Mouse (Mus musculus): ENCODE data around the gene Lin7a. TPM values are rescaled to one million over a fixed set of nuclear protein-coding genes. Genes with fewer than 3 reads are reported as not detected.

The Lin7a gene
- polyA plus RNA-seq, 1 experiment, result not detected

DNA sequence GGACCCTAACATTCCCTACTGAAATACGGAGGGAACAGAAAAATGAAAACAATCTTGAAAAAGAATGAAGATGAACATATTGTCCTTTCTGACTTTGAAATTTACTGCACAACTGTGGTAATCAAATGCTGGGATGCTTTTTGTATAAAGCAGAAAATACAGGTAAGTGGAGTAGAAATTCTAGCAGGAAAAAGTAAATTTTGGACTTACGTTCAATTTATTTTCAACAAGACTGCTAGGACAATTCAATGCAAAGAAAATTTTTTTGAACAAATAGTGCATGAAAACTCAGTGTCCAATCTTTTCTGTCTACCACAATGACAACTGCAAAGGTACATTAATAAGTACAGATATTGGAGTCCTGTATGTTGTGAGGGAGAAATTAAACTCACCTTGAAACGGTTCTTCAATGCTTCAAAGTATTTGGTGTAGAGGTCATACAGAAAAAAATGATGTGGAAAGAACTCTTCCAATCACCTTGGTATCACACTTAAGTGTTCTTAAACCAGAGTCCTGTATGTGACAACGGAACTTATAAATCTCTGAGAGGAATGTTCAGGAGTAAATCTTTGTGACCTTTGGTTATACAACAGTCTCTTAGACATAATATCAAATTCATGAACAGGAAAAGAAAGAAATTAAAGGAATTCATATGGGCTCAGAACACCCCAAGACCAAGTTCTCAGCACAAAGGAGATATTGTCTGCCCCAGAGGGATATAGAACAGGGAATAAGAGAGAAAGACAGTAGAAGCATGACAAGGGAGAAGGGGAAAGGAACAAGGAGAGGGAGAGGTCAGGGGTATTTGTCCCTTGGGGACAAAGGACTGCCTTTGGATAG, 26.6 kb upstream of the Lin7a start:
- TF ChIP-seq GATA1 (IDR thresholded peaks at IDR 0.05; ENCODE audit: low read length), result no peak

DNA sequence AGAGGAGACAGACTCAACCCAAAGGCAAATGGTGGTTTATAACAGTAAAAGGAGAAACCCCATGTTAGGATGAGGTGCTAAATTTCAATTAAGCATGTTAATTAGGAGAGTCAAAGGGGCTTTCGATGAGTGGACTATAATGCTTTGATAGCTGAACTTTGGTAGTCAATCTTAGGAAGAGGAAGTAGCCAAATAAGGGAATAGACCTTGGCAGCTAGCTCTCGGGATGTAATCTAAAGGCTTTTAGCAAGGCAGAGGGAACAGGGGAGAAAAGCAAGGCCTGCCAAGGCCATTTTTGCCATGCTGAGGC, 26.0 kb upstream of the Lin7a start:
- no peak for TF ChIP-seq GATA1 (IDR thresholded peaks at IDR 0.05; ENCODE audit: low read length)

DNA sequence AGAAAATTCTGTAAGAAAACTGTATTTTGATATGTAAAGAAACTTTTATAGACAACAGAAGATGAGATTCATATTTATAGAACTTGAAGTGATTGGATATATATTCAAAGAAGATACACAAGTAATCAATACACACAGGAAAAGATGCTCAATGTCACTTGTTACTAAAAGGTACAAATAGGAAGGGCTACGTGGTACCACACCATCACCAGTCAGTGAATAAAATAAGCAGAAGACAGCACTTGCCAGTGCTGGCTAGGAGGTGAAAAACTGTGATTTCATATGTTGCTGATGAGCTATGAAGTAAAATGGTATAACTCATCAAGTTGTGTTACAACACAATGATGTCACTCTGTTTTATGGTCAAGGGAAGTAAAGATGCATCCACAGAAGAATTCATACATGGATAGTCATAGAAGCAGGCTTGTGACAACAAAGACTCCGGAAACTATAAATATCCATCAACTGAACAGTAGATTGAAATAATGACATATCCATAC, 25.5 kb upstream of the Lin7a start:
- TF ChIP-seq GATA1 (IDR thresholded peaks at IDR 0.05; ENCODE audit: low read length), result no peak

DNA sequence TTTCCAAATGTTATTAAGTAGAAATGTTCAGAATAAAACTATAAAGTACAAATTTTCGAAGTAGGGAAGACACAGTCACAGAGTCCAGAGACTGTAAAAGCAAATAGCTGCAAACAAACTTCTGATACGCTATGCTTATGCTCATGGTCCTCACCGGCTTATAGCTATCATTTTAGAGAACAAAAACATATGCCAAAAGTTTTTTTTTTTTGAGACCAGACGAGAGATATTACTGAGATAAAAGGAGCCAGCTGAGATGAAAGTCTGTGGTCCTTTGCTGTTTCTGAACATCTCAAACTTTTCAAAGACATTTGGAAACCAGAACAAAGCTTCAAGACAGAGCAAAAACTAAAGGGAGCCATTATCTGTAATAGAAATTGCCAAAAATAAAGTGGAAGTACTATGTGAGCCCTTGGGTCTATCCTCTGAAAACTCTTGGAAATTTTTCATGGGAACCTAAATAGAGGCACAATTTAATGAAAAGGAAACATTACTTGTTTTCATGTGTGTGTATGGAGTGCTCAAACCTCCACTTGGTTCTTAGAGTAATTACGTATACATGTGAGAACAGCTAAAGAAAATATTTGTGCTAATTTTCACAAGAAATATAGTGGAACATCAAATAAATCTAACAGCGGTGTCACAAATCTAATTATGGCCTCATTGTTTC, 24.4 kb upstream of the Lin7a start:
- no peak for TF ChIP-seq GATA1 (IDR thresholded peaks at IDR 0.05; ENCODE audit: low read length)

DNA sequence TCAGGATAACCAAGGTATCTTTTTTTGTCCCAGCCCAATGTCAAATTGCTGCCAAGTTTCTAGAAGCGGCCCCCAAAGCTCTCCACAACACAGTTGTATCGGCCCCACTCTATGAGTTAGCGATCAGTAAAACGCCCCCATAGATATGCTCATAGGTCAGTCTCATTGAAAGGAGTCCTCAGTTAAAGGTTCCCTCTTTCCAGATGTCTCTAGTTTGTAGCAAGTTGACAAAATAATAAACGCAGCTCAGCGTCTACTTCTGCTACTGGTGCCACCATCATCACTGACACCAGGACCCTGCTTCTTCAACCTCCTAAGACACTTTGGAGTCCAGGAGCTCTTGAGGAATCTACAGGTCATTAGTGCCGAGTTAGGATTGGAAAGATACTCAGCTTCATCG, 23.0 kb upstream of the Lin7a start:
- no peak for TF ChIP-seq GATA1 (IDR thresholded peaks at IDR 0.05; ENCODE audit: low read length)

DNA sequence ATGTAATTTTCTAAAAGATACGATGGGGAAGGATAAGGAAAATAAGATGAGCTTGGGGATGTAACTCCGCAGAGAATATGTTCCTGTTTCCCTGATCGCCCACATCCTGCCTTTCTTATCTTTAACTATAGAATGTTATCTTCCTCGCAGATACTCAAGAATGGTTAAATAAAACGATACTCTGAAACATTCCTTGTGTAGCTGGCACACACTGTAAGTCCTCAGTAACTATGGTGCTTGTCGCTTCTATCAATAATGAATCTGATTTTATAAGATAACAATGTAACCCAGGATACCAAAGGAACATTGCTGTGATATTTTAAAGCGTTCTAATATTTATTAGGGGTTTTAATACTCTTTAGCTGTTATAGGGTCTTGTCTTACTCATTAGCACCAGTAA, 22.4 kb upstream of the Lin7a start:
- TF ChIP-seq GATA1 (IDR thresholded peaks at IDR 0.05; ENCODE audit: low read length), result no peak

DNA sequence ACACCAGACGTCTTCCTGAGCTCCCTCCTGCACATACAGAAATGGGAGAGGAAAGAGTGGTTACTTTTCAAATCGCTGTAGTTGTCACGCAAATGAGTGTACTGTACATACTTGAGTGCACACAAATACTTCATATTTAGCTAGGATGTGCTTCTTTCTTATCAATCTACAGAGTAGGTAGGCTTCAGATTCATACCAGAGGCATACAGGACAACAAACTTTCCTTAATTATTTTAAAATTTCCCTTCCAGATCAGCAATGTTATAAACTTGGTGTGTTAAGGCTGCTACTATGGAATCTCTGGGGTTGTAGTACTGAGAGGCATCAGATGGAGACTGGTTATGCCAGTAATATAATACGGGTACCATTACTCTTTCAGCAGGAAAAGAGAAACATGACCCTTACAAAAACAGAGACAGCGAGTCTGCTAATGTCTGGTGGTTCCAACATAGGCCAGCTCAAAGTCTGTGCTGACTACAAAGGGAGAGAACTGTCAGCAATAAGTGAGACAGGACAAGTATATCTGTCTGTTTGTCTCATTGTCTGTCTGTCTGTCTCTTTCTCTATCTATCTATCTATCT, 21.8 kb upstream of the Lin7a start:
- no peak for TF ChIP-seq GATA1 (IDR thresholded peaks at IDR 0.05; ENCODE audit: low read length)

DNA sequence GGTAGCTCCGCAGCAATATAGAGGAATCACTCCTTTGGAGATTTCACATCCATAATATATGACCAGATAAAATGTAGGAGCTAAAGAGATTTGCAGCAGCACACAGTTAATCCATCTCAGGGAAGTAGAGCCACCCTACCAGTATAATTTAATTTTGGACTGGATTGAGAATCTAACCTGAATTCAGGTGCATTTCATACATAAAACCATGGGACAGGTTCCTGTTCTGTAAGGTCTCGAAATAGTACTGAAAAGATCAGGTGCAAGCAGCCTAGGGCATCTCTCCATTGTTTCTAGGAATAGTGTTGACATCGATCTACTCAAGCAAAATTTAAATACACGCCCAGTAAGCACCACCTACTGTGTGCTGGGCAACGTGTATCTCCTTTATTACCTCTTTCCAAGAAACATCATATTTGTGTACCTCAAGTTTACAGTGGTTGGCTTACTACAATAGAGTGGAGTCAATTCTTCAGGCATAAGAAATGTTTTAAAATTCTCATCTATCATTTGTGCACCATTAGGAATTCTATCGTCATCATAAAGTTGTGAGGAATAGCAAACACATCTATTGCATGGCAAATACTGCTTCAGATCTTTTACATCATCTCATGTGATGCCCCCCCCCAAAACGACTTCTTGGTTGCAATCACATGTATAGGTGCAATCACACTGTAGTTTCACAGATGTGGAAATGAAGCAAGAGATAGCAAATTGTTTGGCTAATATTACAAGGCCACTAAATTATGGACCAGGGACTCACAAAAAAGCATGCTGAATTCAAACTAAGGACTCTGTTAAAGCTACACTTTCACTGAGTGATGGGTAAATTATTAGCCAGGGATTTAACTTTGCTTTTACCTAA, 20.9 kb upstream of the Lin7a start:
- no peak for TF ChIP-seq GATA1 (IDR thresholded peaks at IDR 0.05; ENCODE audit: low read length)

DNA sequence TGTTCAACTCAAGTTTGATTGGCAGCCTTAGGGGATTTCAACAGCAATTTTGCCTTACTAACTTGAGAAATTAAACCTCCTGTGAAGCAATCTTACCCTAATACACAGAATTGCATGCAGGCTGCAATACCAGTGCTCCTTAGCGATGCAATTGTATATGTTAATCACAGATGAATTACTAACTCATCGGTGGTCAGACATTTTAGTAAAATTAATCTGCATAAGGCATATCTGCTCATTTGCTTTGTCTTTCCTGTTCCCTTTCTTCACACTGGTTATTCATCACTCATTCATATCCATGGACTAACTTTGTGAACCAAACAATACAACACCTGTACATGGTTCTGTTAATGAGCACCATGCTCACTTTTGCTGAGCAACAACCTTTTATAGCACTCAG, 20.2 kb upstream of the Lin7a start:
- no peak for TF ChIP-seq GATA1 (IDR thresholded peaks at IDR 0.05; ENCODE audit: low read length)

DNA sequence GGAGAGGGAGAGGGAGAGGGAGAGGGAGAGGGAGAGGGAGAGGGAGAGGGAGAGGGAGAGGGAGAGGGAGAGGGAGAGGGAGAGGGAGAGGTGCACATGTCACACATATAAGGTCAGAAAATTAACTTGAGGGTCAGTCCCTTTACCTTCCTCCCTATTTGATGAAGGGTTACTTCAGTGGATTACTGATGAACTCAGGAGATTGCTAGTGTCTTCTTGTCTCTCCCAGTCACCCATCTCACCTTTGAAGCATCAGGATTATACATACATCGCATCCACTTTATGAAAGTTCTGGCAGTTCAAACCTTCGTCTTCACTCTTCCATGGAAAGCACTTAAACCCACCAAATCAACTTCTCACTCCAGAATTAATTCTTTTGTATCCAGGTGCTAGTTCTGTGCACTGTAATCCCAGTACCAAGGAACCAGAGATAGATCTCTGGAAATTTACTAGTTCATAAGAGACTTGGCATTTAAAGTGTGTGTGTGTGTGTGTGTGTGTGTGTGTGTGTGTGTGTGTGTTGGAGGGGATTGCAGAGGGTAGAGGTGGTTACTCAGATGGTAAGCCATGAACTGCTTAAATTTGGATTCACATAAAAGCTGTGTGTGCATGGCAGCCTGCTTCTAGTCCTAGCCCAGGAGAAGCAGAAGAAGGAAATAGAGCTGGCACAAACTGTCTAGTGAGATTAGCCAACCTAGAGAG, 19.5 kb upstream of the Lin7a start:
- TF ChIP-seq GATA1 (IDR thresholded peaks at IDR 0.05; ENCODE audit: low read length), result no peak

DNA sequence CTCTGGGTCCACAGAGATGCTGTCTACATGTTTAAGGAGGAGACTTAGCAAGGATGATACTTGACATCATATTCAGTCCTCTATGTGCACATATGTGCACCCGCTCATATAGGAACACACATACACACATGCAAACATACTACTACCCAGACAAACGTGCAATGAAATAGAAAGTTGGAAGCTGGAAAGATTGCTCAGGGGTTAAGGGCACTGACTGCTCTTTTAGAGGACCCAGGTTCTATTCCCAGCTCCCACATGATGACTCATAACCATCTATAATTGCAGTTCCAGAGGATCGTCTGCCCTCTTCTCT, 19.0 kb upstream of the Lin7a start:
- TF ChIP-seq GATA1 (IDR thresholded peaks at IDR 0.05; ENCODE audit: low read length), result no peak

DNA sequence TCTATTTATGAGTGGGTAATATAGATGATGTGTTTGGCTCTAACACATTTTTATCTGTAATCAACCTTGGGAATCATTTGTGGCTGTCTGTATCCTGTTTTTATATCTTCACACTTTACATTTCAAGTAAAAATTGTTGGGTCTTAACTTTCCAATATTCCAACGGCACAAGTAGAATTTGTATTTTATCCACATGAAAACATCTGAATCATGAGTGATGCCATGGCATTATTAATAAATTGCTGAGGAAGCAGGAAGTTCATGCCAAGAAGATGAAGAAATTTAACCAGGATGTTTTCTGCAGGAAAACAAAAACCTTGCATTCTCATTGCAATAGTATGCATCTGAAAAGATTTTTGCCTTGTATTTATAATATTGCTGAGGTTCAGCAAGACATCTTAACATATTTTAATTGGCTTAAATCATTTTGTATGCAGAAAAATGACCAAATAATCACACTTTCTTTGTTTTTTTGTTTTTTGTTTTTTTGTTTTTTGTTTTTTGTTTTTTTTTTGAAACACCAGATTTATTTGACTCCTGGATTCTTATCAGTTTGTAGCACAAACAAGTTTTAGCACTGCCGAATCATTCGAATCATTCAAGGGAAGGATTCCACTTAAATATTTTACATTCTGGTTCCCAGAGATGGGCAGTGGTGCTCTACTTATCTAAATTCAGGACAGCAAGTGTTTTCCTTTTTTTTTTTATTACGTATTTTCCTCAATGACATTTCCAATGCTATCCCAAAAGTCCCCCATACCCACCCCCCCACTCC, 18.1 kb upstream of the Lin7a start:
- TF ChIP-seq GATA1 (IDR thresholded peaks at IDR 0.05; ENCODE audit: low read length), result no peak

DNA sequence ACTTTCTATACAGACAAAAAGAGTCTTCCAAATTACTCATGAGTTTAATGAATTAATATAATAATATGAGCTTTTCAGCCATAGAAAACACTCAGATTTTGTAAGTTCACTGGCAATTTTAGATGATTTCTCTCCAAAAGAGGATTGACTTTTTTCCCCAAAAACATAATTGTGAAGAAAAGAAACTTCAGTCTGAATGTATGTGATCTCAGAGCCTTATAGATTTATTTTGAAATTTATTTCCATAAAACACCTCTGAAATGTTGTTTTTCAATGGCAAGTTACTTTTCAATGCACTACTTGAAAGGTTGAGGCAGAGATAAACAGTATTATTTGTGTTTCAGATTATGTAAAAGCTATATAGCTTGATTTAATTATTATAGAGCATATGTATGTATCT, 16.8 kb upstream of the Lin7a start:
- no peak for TF ChIP-seq GATA1 (IDR thresholded peaks at IDR 0.05; ENCODE audit: low read length)

DNA sequence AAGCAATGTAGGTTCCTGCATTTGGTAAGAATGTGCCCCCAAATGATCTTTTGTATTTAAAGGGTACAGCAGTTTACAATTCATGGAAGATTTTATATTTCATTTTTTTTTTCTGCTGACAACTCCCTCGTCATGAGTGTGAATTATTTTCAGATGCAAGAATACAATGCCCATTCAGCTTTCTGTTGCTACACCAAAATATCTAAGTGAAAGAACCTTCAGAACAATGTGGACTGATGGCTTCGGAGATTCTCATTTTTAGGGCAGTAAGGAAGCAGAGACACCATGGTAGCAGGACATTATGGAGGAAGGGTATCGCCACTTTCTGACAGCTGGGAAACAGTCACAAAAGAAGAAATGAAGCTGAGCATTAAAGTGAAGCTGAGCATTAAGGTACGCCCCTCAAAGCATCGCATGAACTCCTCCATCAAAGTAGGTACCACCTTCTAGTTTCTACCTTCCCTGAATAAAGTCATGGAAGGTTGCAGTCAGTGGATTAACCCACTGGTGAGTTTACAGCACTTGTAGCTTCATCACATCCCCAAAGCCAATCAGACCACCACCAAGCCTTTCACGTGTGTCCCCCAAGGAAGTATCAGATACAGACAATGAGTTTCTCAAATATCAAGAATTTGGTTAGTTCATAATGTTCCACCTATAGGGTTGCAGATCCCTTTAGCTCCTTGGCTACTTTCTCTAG, 16.0 kb upstream of the Lin7a start:
- TF ChIP-seq GATA1 (IDR thresholded peaks at IDR 0.05; ENCODE audit: low read length), result no peak

Measured in G1E-ER4 (cell line).